Mouse (Mus musculus): ENCODE results near the gene Homer1. TPM values are rescaled to one million over a fixed set of nuclear protein-coding genes. Genes with fewer than 3 reads are reported as not detected.

Homer1 gene
- polyA plus RNA-seq, 1 experiment = 19.4 TPM

DNA sequence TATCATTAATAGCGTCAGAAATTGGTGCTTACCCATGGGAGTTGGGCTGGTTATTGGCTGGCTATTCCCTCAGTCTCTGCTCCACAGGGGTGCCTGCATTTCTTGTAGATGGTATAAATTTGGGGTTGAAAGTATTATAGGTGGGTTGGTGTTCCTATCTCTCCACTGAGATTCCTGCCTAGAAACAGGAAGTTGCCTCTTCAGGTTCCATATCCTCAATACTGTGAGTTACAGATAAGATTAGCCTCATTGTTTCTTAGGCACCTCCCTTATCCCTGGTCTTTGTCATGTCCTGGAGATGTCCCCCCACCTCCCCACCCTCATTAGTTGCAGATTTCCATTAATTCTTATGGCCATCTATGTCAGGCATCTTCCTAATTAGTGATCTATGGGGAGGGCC, 85.0 kb downstream of the Homer1 start:
- TF ChIP-seq POLR2A (IDR thresholded peaks at IDR 0.05; ENCODE audit: low read depth, low read length) = no peak
- TF ChIP-seq CTCF (IDR thresholded peaks at IDR 0.05; ENCODE audit: borderline replicate concordance, insufficient read depth, low read length) = no peak

DNA sequence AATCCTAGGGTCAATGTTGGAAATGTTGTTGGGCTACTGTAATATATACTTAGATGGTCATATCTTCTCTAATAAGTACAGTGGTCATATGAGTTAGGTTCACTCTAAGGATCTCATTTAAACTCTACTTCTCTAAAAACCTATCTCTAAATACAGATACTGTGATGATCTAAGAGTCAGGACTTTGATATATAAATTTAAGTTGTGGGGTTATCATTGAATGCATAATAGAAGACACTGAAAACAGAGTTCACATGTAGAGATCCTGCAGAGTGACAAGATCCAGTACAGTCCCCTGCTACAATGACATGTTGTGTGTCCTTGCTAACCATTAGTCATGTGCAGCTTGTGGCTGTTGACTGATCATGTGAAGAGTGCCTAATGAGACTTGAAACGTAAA, 85.7 kb downstream of the Homer1 start:
- no peak for TF ChIP-seq POLR2A (IDR thresholded peaks at IDR 0.05; ENCODE audit: low read depth, low read length)
- TF ChIP-seq CTCF (IDR thresholded peaks at IDR 0.05; ENCODE audit: borderline replicate concordance, insufficient read depth, low read length) = no peak

More for the DNA sequence above, 85.0 kb downstream of the Homer1 start:
- H3K27ac ChIP-seq (ENCODE audit: insufficient read depth, low read length) = no peak overlapping the region
- H3K4me1 ChIP-seq (ENCODE audit: control insufficient read depth, insufficient read depth, low read length) = no peaks in the 10 kb centered on the region
- H3K4me3 ChIP-seq (ENCODE audit: insufficient read depth, low read length) = no peak overlapping the region

DNA sequence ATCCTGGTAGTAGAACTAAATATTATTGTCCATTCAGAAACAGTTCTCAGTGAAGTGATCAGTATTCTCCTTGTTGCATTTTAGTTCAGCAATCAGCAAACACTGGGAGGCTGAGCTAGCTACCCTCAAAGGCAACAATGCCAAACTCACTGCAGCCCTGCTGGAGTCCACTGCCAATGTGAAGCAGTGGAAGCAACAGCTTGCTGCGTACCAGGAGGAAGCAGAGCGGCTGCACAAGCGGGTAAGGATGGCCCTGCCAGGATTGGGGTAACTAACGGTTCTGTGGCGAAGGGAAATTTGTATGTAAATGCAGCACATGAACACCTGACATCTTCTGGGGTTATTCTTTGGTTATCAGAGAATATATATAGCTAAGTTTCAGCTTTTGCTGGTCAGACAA, 88.0 kb downstream of the Homer1 start:
- H3K27ac ChIP-seq (ENCODE audit: insufficient read depth, low read length) = no peak overlapping the region

More for the DNA sequence above, 85.7 kb downstream of the Homer1 start:
- H3K27ac ChIP-seq (ENCODE audit: insufficient read depth, low read length) = no peak overlapping the region
- H3K4me3 ChIP-seq (ENCODE audit: insufficient read depth, low read length) = no peak overlapping the region
- no peaks in the 10 kb centered on the region for H3K4me1 ChIP-seq (ENCODE audit: control insufficient read depth, insufficient read depth, low read length)

GRCm38 (mm10) chr13:93388594-93389241, 89.3 kb downstream of the Homer1 start:
- Histone ChIP-seq H3K4me1 (ENCODE audit: control insufficient read depth, insufficient read depth, low read length) (no peaks in the 10 kb centered on the region), H3K4me3 (ENCODE audit: insufficient read depth, low read length) (no peak overlapping the region), H3K27ac (ENCODE audit: insufficient read depth, low read length) (no peak overlapping the region)
- no peak for TF ChIP-seq POLR2A (IDR thresholded peaks at IDR 0.05; ENCODE audit: low read depth, low read length)
- TF ChIP-seq CTCF (IDR thresholded peaks at IDR 0.05; ENCODE audit: borderline replicate concordance, insufficient read depth, low read length) = no peak

More for the DNA sequence above, 88.0 kb downstream of the Homer1 start:
- no peak overlapping the region for H3K4me3 ChIP-seq (ENCODE audit: insufficient read depth, low read length)
- TF ChIP-seq POLR2A (IDR thresholded peaks at IDR 0.05; ENCODE audit: low read depth, low read length) = no peak
- TF ChIP-seq CTCF (IDR thresholded peaks at IDR 0.05; ENCODE audit: borderline replicate concordance, insufficient read depth, low read length) = no peak
- H3K4me1 ChIP-seq (ENCODE audit: control insufficient read depth, insufficient read depth, low read length) = no peaks in the 10 kb centered on the region

DNA sequence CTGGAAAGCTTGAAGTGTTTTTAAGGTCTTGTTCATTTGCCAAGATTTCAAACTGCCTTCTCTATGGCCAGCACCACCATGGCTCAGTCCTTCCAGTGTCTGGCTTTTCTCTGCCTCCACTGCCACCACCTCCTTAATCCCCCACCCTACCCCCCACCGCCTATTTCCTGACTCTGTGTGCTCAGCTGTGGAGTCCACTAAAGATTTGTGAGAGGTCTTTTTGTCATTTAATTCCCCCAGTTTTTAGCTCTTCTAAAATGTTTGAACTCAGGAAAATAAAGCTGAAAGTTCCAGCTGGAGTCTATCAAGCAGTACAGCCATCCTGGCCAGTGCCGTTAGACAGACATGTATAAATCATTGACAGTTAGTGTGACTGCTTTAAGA, 89.8 kb downstream of the Homer1 start:
- TF ChIP-seq CTCF (IDR thresholded peaks at IDR 0.05; ENCODE audit: borderline replicate concordance, insufficient read depth, low read length) (no peak), POLR2A (IDR thresholded peaks at IDR 0.05; ENCODE audit: low read depth, low read length) (no peak)
- H3K27ac ChIP-seq (ENCODE audit: insufficient read depth, low read length) = no peak overlapping the region

DNA sequence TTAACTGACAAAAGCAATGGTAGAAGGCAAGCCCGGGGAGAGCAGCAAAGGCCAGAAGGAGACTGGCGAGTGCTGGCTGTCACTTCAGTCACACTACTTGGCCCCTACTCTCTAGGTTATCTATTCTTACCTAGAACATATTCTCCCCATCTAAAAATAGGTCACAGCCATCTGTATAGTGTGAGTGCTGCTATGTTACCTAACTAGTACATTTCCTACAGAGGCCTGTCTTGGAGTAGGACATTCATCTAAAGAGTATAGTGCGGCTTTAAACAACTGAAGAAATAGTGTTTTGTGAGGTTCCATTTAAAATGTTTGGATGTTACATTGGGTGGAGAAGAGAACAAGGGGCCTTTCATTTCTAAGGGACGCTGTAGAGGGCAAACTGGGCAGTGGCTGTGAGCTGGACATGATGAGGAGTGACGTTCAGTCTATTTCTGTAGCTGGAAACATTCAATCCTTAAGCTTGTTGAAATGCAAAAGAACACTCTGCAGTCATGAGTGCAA, 100.3 kb downstream of the Homer1 start:
- TF ChIP-seq CTCF (IDR thresholded peaks at IDR 0.05; ENCODE audit: borderline replicate concordance, insufficient read depth, low read length) (no peak), POLR2A (IDR thresholded peaks at IDR 0.05; ENCODE audit: low read depth, low read length) (no peak)
- Histone ChIP-seq H3K4me3 (ENCODE audit: insufficient read depth, low read length) (no peak overlapping the region), H3K4me1 (ENCODE audit: control insufficient read depth, insufficient read depth, low read length) (no peaks in the 10 kb centered on the region), H3K27ac (ENCODE audit: insufficient read depth, low read length) (no peak overlapping the region)

More for the DNA sequence above, 89.8 kb downstream of the Homer1 start:
- no peak overlapping the region for H3K4me3 ChIP-seq (ENCODE audit: insufficient read depth, low read length)
- no peaks in the 10 kb centered on the region for H3K4me1 ChIP-seq (ENCODE audit: control insufficient read depth, insufficient read depth, low read length)

DNA sequence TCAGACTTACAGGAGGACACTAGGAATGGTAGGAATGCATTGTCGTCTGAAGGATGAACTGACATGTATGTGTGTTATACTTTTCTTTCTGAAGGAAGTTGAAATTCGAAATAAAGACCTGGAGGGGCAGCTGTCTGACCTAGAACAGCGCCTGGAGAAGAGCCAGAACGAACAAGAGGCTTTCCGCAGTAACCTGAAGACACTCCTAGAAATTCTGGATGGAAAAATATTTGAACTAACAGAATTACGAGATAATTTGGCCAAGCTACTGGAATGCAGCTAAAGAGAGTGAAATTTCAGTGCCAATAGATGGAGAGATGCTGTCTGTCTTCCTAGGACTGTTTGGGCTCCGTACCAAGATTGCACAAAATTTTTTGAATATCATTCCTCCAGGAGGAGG, 102.5 kb downstream of the Homer1 start:
- H3K4me1 ChIP-seq (ENCODE audit: control insufficient read depth, insufficient read depth, low read length) = no peaks in the 10 kb centered on the region
- TF ChIP-seq CTCF (IDR thresholded peaks at IDR 0.05; ENCODE audit: borderline replicate concordance, insufficient read depth, low read length) (no peak), POLR2A (IDR thresholded peaks at IDR 0.05; ENCODE audit: low read depth, low read length) (no peak)
- H3K4me3 ChIP-seq (ENCODE audit: insufficient read depth, low read length) = no peak overlapping the region
- H3K27ac ChIP-seq (ENCODE audit: insufficient read depth, low read length) = no peak overlapping the region

GRCm38 (mm10) chr13:93406855-93407254, 107.4 kb downstream of the Homer1 start:
- H3K4me3 ChIP-seq (ENCODE audit: insufficient read depth, low read length) = no peak overlapping the region
- TF ChIP-seq POLR2A (IDR thresholded peaks at IDR 0.05; ENCODE audit: low read depth, low read length) = no peak
- TF ChIP-seq CTCF (IDR thresholded peaks at IDR 0.05; ENCODE audit: borderline replicate concordance, insufficient read depth, low read length) = no peak

DNA sequence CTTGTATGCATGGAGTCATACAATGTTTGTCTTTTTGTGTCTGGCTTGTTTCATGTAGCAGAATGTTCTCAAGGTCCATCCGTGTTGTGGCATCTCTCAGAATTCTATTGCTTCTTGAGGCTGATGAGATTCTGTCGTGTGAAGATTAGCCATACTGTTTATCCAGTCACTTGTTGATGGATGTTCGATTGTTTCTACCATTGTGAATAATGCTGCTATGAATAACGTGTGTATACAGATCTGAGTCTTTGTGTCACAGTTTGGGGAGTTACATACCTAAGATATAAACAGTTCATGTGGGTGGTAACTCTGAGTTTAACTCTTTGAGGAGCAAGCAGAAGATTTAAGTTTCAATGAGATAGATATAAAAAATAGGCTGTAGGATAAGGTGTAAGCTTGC, 110.9 kb downstream of the Homer1 start:
- Histone ChIP-seq H3K27ac (ENCODE audit: insufficient read depth, low read length) (no peak overlapping the region), H3K4me3 (ENCODE audit: insufficient read depth, low read length) (no peak overlapping the region), H3K4me1 (ENCODE audit: control insufficient read depth, insufficient read depth, low read length) (no peaks in the 10 kb centered on the region)
- no peak for TF ChIP-seq POLR2A (IDR thresholded peaks at IDR 0.05; ENCODE audit: low read depth, low read length)
- TF ChIP-seq CTCF (IDR thresholded peaks at IDR 0.05; ENCODE audit: borderline replicate concordance, insufficient read depth, low read length) = no peak

More at GRCm38 (mm10) chr13:93406855-93407254, 107.4 kb downstream of the Homer1 start:
- Histone ChIP-seq H3K4me1 (ENCODE audit: control insufficient read depth, insufficient read depth, low read length) (no peaks in the 10 kb centered on the region), H3K27ac (ENCODE audit: insufficient read depth, low read length) (no peak overlapping the region)

- H3K4me1 ChIP-seq (ENCODE audit: control insufficient read depth, insufficient read depth, low read length) = peaks cover 4% of the 10 kb centered on the region
- no peak overlapping the region for H3K27ac ChIP-seq (ENCODE audit: insufficient read depth, low read length)
- TF ChIP-seq POLR2A (IDR thresholded peaks at IDR 0.05; ENCODE audit: low read depth, low read length) = no peak
- no peak for TF ChIP-seq CTCF (IDR thresholded peaks at IDR 0.05; ENCODE audit: borderline replicate concordance, insufficient read depth, low read length)
- no peak overlapping the region for H3K4me3 ChIP-seq (ENCODE audit: insufficient read depth, low read length)
Observed at GRCm38 (mm10) chr13:93415055-93415454, 115.6 kb downstream of the Homer1 start.
